Mouse (Mus musculus): ENCODE data around the gene Igf2.

Igf2 gene

GRCm38 (mm10) chr7:142659181-142659681 is 7.4 kb downstream of the Igf2 start:
- DNase-seq (ENCODE audit: extremely low spot score): peak; percentile 67

DNA sequence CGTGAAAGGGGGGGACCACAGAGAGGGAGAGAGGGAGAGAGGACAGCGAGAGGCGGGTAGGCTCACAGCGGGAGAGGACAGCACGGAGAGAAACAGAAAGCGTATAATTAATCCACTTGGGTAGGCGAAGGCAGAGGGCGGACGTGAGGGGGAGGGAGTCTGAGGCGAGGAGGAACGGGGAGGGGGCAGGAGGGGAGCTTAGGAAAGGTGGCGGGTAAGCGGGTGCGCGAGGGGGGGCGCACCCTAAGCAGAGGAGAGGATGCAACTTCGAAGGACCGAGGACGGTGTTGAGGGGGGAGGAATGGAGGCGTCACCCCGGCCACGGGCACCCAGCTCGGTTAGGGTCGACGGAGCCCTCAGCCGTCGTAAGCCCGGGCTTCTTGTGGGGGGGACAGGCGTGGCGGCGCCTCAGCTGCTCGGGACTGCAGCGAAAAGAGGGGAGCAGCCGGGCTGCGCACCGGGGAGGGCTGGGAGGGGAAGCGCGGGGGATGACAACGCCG is 7.9 kb downstream of the Igf2 start:
- peak; percentile 34 for DNase-seq (ENCODE audit: extremely low spot score)

GRCm38 (mm10) chr7:142657821-142658614 is 8.6 kb downstream of the Igf2 start:
- peak; percentile 58 for DNase-seq (ENCODE audit: extremely low spot score)

GRCm38 (mm10) chr7:142657341-142657791 is 9.2 kb downstream of the Igf2 start:
- peak; percentile 72 for DNase-seq (ENCODE audit: extremely low spot score)

DNA sequence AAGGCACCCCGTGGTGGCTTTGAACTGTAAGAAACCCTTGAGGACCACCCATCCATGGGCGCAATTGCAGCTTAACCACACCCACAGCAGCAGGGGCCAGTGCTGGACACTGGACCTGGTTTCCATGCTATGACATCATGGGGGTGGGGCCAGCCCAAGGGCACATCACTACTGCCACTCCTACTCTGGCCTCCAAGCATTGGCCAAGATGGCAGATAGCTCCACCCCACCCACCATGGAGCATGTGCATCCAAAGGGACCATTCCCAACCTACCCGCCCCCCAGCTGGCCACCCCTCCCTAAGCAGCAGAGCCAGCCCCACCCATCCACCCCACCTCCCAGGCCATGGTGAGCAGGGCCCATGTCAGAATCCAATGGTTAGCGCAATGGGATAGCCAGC is 10.6 kb downstream of the Igf2 start:
- DNase-seq (ENCODE audit: extremely low spot score): peak; percentile 60

- peak; percentile 10 for DNase-seq (ENCODE audit: extremely low spot score)
Measured at GRCm38 (mm10) chr7:142655633-142656032, 11.0 kb downstream of the Igf2 start.

- DNase-seq (ENCODE audit: extremely low spot score): peak; percentile 53
Measured at GRCm38 (mm10) chr7:142653726-142654125, 12.9 kb downstream of the Igf2 start.

- DNase-seq (ENCODE audit: extremely low spot score): peak; percentile 5
Measured at GRCm38 (mm10) chr7:142646676-142647075, 19.9 kb downstream of the Igf2 start.

DNA sequence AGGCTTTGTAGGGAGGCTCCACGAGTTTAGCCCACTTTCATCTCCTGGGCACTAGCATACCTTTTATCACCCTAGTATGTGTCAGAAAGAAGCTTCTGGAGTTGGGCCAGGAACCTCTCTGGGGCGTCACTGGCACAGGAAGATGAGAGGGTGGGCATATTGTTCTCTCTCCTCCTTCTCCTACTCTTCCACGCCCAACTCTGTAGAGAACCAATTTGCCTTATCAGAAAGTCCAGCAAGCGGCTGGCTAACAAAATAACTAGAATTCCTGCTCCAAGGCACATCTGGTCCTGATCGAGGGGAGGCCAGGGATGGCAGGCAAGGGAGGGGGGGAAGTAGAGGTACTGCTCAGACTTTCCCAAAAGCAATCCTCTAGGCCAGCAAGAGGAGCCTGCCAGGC is 21.6 kb downstream of the Igf2 start:
- DNase-seq (ENCODE audit: extremely low spot score): peak; percentile 19

DNA sequence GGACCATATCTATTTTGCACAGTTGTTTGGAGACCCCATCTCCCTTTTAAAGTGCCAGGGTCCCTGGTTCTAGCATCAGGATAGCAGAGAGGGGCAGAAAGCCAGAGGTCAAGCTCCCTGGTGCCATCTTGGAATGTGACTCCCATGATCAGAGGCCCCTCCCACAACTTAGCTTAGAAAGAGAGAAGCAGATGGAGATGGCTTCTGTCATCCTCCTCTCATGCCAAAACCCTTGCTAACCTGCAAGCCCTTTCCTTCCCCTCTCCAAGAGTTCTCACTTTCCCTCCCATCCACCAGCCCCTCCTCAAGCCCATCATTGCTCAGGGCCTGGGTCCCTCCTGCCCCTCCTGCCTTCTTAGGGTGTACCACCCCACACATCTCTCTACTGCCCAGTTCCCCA is 30.4 kb downstream of the Igf2 start:
- DNase-seq (ENCODE audit: extremely low spot score): no peak

DNA sequence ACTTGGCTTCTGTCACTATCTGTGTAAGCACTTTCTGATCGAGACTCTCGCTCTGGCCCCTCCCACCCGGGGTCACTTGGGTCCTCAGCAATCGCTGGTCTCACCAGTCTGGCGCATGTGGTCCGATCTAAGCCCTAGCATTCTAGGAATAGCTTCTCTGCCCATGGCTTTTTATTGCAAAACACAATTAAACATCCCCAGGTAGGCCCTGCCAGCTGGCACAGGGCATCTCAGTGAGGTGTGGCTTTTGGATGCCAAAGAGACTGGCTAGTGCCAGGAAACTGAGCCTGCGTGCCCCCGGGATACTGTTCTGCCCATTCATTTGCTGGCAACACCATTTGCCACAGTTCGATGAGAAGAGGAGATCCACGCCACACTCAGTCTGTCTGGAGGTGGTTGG is 35.9 kb downstream of the Igf2 start:
- no peak for DNase-seq (ENCODE audit: extremely low spot score)

- no peak for DNase-seq (ENCODE audit: extremely low spot score)
Measured at GRCm38 (mm10) chr7:142629806-142630205, 36.8 kb downstream of the Igf2 start.

- DNase-seq (ENCODE audit: extremely low spot score): no peak
Measured at GRCm38 (mm10) chr7:142622180-142622579, 44.4 kb downstream of the Igf2 start.

GRCm38 (mm10) chr7:142613077-142613476 is 53.5 kb downstream of the Igf2 start:
- DNase-seq (ENCODE audit: extremely low spot score): peak; percentile 25

DNA sequence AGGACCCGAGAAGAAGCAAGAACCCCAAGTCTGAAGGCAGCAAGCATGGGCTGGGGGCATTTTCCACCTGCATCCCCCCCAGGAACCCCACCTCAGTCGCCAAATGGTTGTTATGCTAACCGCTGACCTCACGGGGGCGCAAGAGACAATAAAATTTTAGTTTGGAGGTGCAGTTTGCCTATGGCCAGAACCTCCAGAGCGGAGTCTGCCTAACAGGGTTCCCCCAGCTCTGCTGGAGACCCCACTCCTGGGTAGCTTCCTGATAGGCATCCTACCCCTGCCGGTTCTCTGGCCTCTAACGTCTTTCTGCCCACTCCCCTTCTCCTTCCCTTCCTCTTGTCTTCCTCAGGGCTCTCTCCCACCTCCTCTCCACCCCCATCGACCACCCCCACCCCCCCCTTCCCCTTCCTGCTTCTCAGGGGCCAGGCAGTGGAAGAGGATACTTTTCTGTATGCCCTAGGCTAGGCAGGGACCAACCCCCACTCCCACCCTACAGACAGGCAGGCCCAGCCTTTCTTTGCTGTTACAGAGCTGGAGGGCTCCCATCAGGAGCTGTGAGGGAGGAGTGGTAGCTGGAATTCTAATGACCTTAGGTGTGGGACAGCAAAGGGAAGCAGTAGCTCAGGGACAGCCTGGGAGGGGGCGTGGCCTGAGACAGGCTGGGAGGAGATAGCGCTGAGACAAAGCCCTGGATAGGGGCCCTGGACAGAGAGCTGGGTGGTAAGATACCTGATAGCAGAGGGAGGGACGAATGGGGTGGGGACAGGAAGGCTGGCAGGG is 55.8 kb downstream of the Igf2 start:
- peak; percentile 93 for DNase-seq (ENCODE audit: extremely low spot score)

DNA sequence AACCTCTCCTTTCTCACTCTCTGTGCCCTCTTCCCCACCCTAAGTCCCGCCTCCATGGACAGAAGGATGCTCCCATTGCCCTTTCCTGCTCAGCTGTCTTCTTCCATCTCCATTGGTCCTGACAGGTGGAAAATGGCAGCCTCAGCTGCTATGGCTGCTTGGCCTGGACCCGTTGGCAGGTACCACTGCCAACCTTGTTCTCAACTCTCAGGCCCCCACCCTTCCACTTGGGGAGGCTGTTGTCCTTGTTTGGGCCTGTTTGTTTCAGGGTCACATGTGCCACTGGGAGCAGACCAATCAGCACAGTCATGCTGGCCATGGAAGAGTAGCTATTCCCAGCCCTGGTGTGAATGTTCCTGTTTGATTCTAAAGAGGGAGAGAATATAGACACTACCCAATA is 65.7 kb downstream of the Igf2 start:
- no peak for DNase-seq (ENCODE audit: extremely low spot score)

All from embryo, embryonic 9.5 days (tissue).